24 mouse cellular contexts compared by ENCODE assay signal in genomic region chr4:65758875-65759201, GRCm38 (mm10).
DNase-seq lines count a peak whose midpoint lies in the region; ATAC-seq and TF ChIP-seq lines count a peak whose summit lies in the region.
"Had no signal": no experiment of that assay in that cellular context is flagged by ENCODE, and none has a peak within 500 bp of the region (broad histone marks: within the 10 kb centered on the region; RNA-seq: fewer than 3 reads in every experiment).

No protein-coding gene starts in this region.

- H3K4me3 ChIP-seq in hindbrain, embryonic 13.5 days = no peak overlapping the region
- H3K4me3 ChIP-seq in hindbrain, embryonic 11.5 days (ENCODE audit: low read depth, low read length) = no peak overlapping the region
- no peak overlapping the region for H3K4me3 ChIP-seq in midbrain, embryonic 13.5 days (replicated peaks)
- H3K4me3 ChIP-seq in midbrain, postnatal 0 days (ENCODE audit: low read depth, low read length) = no peak overlapping the region
- no peak overlapping the region for H3K4me3 ChIP-seq in neural tube, embryonic 12.5 days
- no peak overlapping the region for H3K4me3 ChIP-seq in neural tube, embryonic 15.5 days (replicated peaks)
- no peak overlapping the region for H3K4me3 ChIP-seq in neural tube, embryonic 14.5 days (ENCODE audit: low read depth, low read length)
- H3K4me3 ChIP-seq: embryonic facial prominence, embryonic 10.5 days; embryonic facial prominence, embryonic 12.5 days; forebrain, embryonic 13.5 days had no signal

- no peaks in the 10 kb centered on the region for H3K9me3 ChIP-seq in hindbrain, embryonic 13.5 days
- H3K9me3 ChIP-seq in hindbrain, embryonic 11.5 days (ENCODE audit: control insufficient read depth, low read length) = no peaks in the 10 kb centered on the region
- no peaks in the 10 kb centered on the region for H3K9me3 ChIP-seq in midbrain, embryonic 13.5 days
- H3K9me3 ChIP-seq in midbrain, postnatal 0 days (ENCODE audit: low read length) = no peaks in the 10 kb centered on the region
- no peaks in the 10 kb centered on the region for H3K9me3 ChIP-seq in neural tube, embryonic 12.5 days
- no peaks in the 10 kb centered on the region for H3K9me3 ChIP-seq in neural tube, embryonic 15.5 days (replicated peaks)
- no peaks in the 10 kb centered on the region for H3K9me3 ChIP-seq in neural tube, embryonic 14.5 days (ENCODE audit: control insufficient read depth, low read length)
- H3K9me3 ChIP-seq: embryonic facial prominence, embryonic 10.5 days; embryonic facial prominence, embryonic 12.5 days; forebrain, embryonic 13.5 days had no signal

- H3K36me3 ChIP-seq in hindbrain, embryonic 13.5 days = no peaks in the 10 kb centered on the region
- H3K36me3 ChIP-seq in hindbrain, embryonic 11.5 days (ENCODE audit: control insufficient read depth, insufficient read depth, low read length) = no peaks in the 10 kb centered on the region
- no peaks in the 10 kb centered on the region for H3K36me3 ChIP-seq in midbrain, embryonic 13.5 days
- H3K36me3 ChIP-seq in midbrain, postnatal 0 days (ENCODE audit: insufficient read depth, low read length) = no peaks in the 10 kb centered on the region
- H3K36me3 ChIP-seq in neural tube, embryonic 12.5 days = no peaks in the 10 kb centered on the region
- no peaks in the 10 kb centered on the region for H3K36me3 ChIP-seq in neural tube, embryonic 15.5 days
- H3K36me3 ChIP-seq in neural tube, embryonic 14.5 days (ENCODE audit: control insufficient read depth, insufficient read depth, low read length) = no peaks in the 10 kb centered on the region
- H3K36me3 ChIP-seq: embryonic facial prominence, embryonic 10.5 days; embryonic facial prominence, embryonic 12.5 days; G1E had no signal

- 70% methylated on average over 1 of the region's 1 CpGs for WGBS in hindbrain, embryonic 13.5 days
- 88% methylated on average over 1 of the region's 1 CpGs for WGBS in hindbrain, embryonic 11.5 days
- WGBS in midbrain, embryonic 13.5 days = 84% methylated on average over 1 of the region's 1 CpGs
- WGBS in midbrain, postnatal 0 days = 66% methylated on average over 1 of the region's 1 CpGs
- WGBS in neural tube, embryonic 12.5 days = 79% methylated on average over 1 of the region's 1 CpGs
- WGBS in neural tube, embryonic 15.5 days = 45% methylated on average over 1 of the region's 1 CpGs
- 48% methylated on average over 1 of the region's 1 CpGs for WGBS in neural tube, embryonic 14.5 days

- H3K9ac ChIP-seq in hindbrain, embryonic 13.5 days = no peak overlapping the region
- H3K9ac ChIP-seq in hindbrain, embryonic 11.5 days (ENCODE audit: low read depth, low read length) = no peak overlapping the region
- no peak overlapping the region for H3K9ac ChIP-seq in midbrain, embryonic 13.5 days (replicated peaks)
- no peak overlapping the region for H3K9ac ChIP-seq in midbrain, postnatal 0 days (replicated peaks; ENCODE audit: low read length, poor library complexity, severe bottlenecking)
- no peak overlapping the region for H3K9ac ChIP-seq in neural tube, embryonic 12.5 days
- no peak overlapping the region for H3K9ac ChIP-seq in neural tube, embryonic 15.5 days (replicated peaks)
- H3K9ac ChIP-seq in neural tube, embryonic 14.5 days (replicated peaks; ENCODE audit: low read depth, low read length) = no peak overlapping the region
- H3K9ac ChIP-seq: embryonic facial prominence, embryonic 12.5 days; forebrain, embryonic 13.5 days had no signal

- 0 out of 2 replicates have a peak, but pooled peaks have one; percentile 39 for ATAC-seq in hindbrain, embryonic 13.5 days (ENCODE audit: low FRiP score)
- ATAC-seq in hindbrain, embryonic 11.5 days (ENCODE audit: low FRiP score) = no peak
- no peak for ATAC-seq in midbrain, embryonic 13.5 days
- ATAC-seq in midbrain, postnatal 0 days (ENCODE audit: low FRiP score) = no peak
- peak; percentile 29; the same call in 1 of the 2 replicates for ATAC-seq in neural tube, embryonic 12.5 days (ENCODE audit: low FRiP score, low read depth)
- ATAC-seq in neural tube, embryonic 15.5 days (ENCODE audit: low FRiP score) = no peak; the same call in 1 of the 2 replicates
- 0 out of 2 replicates have a peak, but pooled peaks have one; percentile 45 for ATAC-seq in neural tube, embryonic 14.5 days (ENCODE audit: low read depth)
- ATAC-seq: activated CD4-positive, CD25-positive, alpha-beta regulatory T cell, adult 4 months; CD4-positive, CD25-positive, alpha-beta regulatory T cell, adult 4 months; Patski had no signal

- no peak overlapping the region for H3K4me2 ChIP-seq in hindbrain, embryonic 13.5 days
- no peak overlapping the region for H3K4me2 ChIP-seq in hindbrain, embryonic 11.5 days (replicated peaks; ENCODE audit: low read depth, low read length)
- H3K4me2 ChIP-seq in midbrain, embryonic 13.5 days (replicated peaks) = no peak overlapping the region
- H3K4me2 ChIP-seq in midbrain, postnatal 0 days (ENCODE audit: low read depth, low read length, poor library complexity, severe bottlenecking) = no peak overlapping the region
- H3K4me2 ChIP-seq in neural tube, embryonic 12.5 days (replicated peaks) = no peak overlapping the region
- H3K4me2 ChIP-seq in neural tube, embryonic 15.5 days = no peak overlapping the region
- H3K4me2 ChIP-seq in neural tube, embryonic 14.5 days (ENCODE audit: low read depth, low read length) = no peak overlapping the region
- H3K4me2 ChIP-seq: embryonic facial prominence, embryonic 12.5 days; forebrain, embryonic 13.5 days had no signal

- no peak for TF ChIP-seq CTCF in midbrain, postnatal 0 days (IDR thresholded peaks at IDR 0.05)

- peaks cover 8% of the 10 kb centered on the region for H3K4me1 ChIP-seq in hindbrain, embryonic 13.5 days (replicated peaks)
- H3K4me1 ChIP-seq in hindbrain, embryonic 11.5 days (replicated peaks; ENCODE audit: control insufficient read depth, insufficient read depth, low read length) = no peaks in the 10 kb centered on the region
- H3K4me1 ChIP-seq in midbrain, embryonic 13.5 days (replicated peaks) = peaks cover 8% of the 10 kb centered on the region
- H3K4me1 ChIP-seq in midbrain, postnatal 0 days (ENCODE audit: insufficient read depth, low read length) = no peaks in the 10 kb centered on the region
- no peaks in the 10 kb centered on the region for H3K4me1 ChIP-seq in neural tube, embryonic 12.5 days
- H3K4me1 ChIP-seq in neural tube, embryonic 15.5 days = peaks cover 10% of the 10 kb centered on the region
- H3K4me1 ChIP-seq in neural tube, embryonic 14.5 days (ENCODE audit: control insufficient read depth, insufficient read depth, low read length) = no peaks in the 10 kb centered on the region
- H3K4me1 ChIP-seq: embryonic facial prominence, embryonic 12.5 days; forebrain, embryonic 13.5 days had no signal

- H3K27ac ChIP-seq in hindbrain, embryonic 13.5 days = peak overlapping the region; percentile 20; the same call in 1 of the 2 replicates
- H3K27ac ChIP-seq in hindbrain, embryonic 11.5 days (ENCODE audit: low read depth, low read length) = no peak overlapping the region
- peak overlapping the region; percentile 44; the same call in 1 of the 2 replicates for H3K27ac ChIP-seq in midbrain, embryonic 13.5 days
- H3K27ac ChIP-seq in midbrain, postnatal 0 days (ENCODE audit: low read depth, low read length) = no peak overlapping the region
- no peak overlapping the region for H3K27ac ChIP-seq in neural tube, embryonic 12.5 days
- H3K27ac ChIP-seq in neural tube, embryonic 15.5 days (replicated peaks) = no peak overlapping the region
- no peak overlapping the region for H3K27ac ChIP-seq in neural tube, embryonic 14.5 days (ENCODE audit: low read depth, low read length)
- H3K27ac ChIP-seq: embryonic facial prominence, embryonic 10.5 days; embryonic facial prominence, embryonic 12.5 days; forebrain, embryonic 13.5 days had no signal

- H3K27me3 ChIP-seq in hindbrain, embryonic 13.5 days = no peaks in the 10 kb centered on the region
- H3K27me3 ChIP-seq in hindbrain, embryonic 11.5 days (ENCODE audit: control insufficient read depth, insufficient read depth, low read length) = no peaks in the 10 kb centered on the region
- H3K27me3 ChIP-seq in midbrain, embryonic 13.5 days = no peaks in the 10 kb centered on the region
- no peaks in the 10 kb centered on the region for H3K27me3 ChIP-seq in midbrain, postnatal 0 days (ENCODE audit: insufficient read depth, low read length)
- no peaks in the 10 kb centered on the region for H3K27me3 ChIP-seq in neural tube, embryonic 12.5 days (replicated peaks)
- no peaks in the 10 kb centered on the region for H3K27me3 ChIP-seq in neural tube, embryonic 15.5 days (replicated peaks)
- H3K27me3 ChIP-seq in neural tube, embryonic 14.5 days (ENCODE audit: control insufficient read depth, insufficient read depth, low read length) = no peaks in the 10 kb centered on the region
- H3K27me3 ChIP-seq: CH12.LX; embryonic facial prominence, embryonic 12.5 days; forebrain, embryonic 13.5 days; Patski had no signal

- DNase-seq in hindbrain, embryonic 11.5 days (ENCODE audit: low spot score) = no peak
- no peak for DNase-seq in midbrain, postnatal 0 days (ENCODE audit: low spot score)
- DNase-seq: adrenal gland, adult 8-10 months; adrenal gland, postnatal 14 days; adrenal gland, postnatal 36 days; B cell, adult 2 months; cerebellum, adult 11-12 months; cerebellum, adult 2 months; cerebellum, adult 9-10 months; cerebellum, postnatal 10 days; cerebellum, postnatal 25 days had no signal

Comparison
In these comparisons a context has a peak if more than half of its experiments do, and no peak if none do; other contexts are left out.
1. ATAC-seq: peak in hindbrain, embryonic 13.5 days (single experiment), neural tube, embryonic 12.5 days (single experiment) and neural tube, embryonic 14.5 days (single experiment); none in hindbrain, embryonic 11.5 days (single experiment), midbrain, embryonic 13.5 days (single experiment), midbrain, postnatal 0 days (single experiment) and neural tube, embryonic 15.5 days (single experiment).
2. H3K27ac ChIP-seq: peak in hindbrain, embryonic 13.5 days (single experiment) and midbrain, embryonic 13.5 days (single experiment); none in hindbrain, embryonic 11.5 days (single experiment), midbrain, postnatal 0 days (single experiment), neural tube, embryonic 12.5 days (single experiment), neural tube, embryonic 15.5 days (single experiment) and neural tube, embryonic 14.5 days (single experiment).